Mouse (Mus musculus): ENCODE data around the gene Cdh18.

- no peak for TF ChIP-seq CTCF (IDR thresholded peaks at IDR 0.05; ENCODE audit: extremely low read depth, insufficient read depth, low read length)
- TF ChIP-seq POLR2A (IDR thresholded peaks at IDR 0.05; ENCODE audit: extremely low read depth, insufficient read depth, low read length) = no peak
Observed at GRCm38 (mm10) chr15:23052006-23052405, 503.2 kb downstream of the Cdh18 start.

Measured in cortical plate, adult 2 months (tissue).